In the genomic region with DNA sequence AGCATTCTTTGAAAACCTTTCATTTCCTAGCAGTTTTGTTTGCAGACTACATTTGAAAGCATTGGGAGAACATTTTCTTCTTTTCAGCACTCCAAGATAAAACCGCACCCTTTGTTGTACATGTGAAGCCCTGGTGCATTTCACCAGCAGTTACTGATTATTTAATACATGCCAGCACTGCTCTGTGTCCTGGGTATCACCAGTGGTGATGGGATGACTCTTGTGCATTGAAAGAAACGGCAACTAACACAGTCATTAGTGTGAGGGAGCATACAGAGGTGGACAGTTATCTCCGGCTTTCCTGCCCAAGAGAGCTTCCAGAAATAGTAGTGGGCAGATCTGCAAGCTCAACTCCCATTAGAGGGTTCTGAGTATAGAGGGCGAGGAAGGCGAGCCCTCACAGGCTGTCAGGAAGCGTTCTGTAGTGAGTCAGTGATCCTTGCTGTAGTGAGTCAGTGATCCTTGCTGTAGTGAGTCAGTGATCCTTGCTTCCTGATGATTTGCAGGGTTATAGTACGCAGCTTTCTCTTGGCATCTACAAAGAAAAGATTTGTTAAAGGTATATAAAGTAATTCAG, we compare ENCODE assay signal across 12 mouse cellular contexts. TPM values are rescaled to one million over a fixed set of nuclear protein-coding genes. Genes with fewer than 3 reads are reported as not detected.
DNase-seq lines count a peak whose midpoint lies in the region; ATAC-seq and TF ChIP-seq lines count a peak whose summit lies in the region.
"Had no signal": no experiment of that assay in that cellular context is flagged by ENCODE, and none has a peak within 500 bp of the region (broad histone marks: within the 10 kb centered on the region; RNA-seq: fewer than 3 reads in every experiment).

No protein-coding gene starts in this region.

- H3K36me3 ChIP-seq in kidney, embryonic 16.5 days (ENCODE audit: insufficient read depth, low read length): peaks cover 22% of the 10 kb centered on the region
- peaks cover 20% of the 10 kb centered on the region for H3K36me3 ChIP-seq in heart, adult 2 months (ENCODE audit: control insufficient read depth, insufficient read depth, low read length)
- peaks cover 52% of the 10 kb centered on the region for H3K36me3 ChIP-seq in liver, embryonic 13.5 days
- peaks cover 72% of the 10 kb centered on the region for H3K36me3 ChIP-seq in midbrain, embryonic 10.5 days

- H3K4me1 ChIP-seq in kidney, embryonic 16.5 days (ENCODE audit: insufficient read depth, low read length): peaks cover 18% of the 10 kb centered on the region; the same call in 1 of the 2 replicates
- peaks cover 2% of the 10 kb centered on the region for H3K4me1 ChIP-seq in heart, adult 2 months (ENCODE audit: control insufficient read depth, insufficient read depth, low read length)
- H3K4me1 ChIP-seq in liver, embryonic 13.5 days (replicated peaks): peaks cover 32% of the 10 kb centered on the region
- peaks cover 8% of the 10 kb centered on the region for H3K4me1 ChIP-seq in midbrain, embryonic 10.5 days

- CTCF ChIA-PET in Patski (lab: Charles Lee): no interaction called here

- no peak overlapping the region for H3K4me3 ChIP-seq in kidney, embryonic 16.5 days (ENCODE audit: low read length)
- no peak overlapping the region for H3K4me3 ChIP-seq in heart, adult 2 months
- no peak overlapping the region for H3K4me3 ChIP-seq in liver, embryonic 13.5 days (replicated peaks)
- no peak overlapping the region for H3K4me3 ChIP-seq in midbrain, embryonic 10.5 days
- H3K4me3 ChIP-seq: embryonic facial prominence, embryonic 15.5 days; hindbrain, embryonic 10.5 days had no signal

- in situ Hi-C loops in Patski (cut with MboI; ENCODE audit: low pct_unique_long_range_greater_than_20kb): no loop called here

- ATAC-seq in kidney, embryonic 16.5 days (ENCODE audit: low FRiP score, low TSS enrichment): peak; percentile 78
- ATAC-seq in Patski: peak; percentile 54
- ATAC-seq in liver, embryonic 13.5 days (ENCODE audit: low read depth): 0 out of 2 replicates have a peak, but pooled peaks have one; percentile 47

- no peak for TF ChIP-seq POLR2A in heart, adult 2 months (IDR thresholded peaks at IDR 0.05; ENCODE audit: insufficient read depth, low read depth, low read length)

- POLR2A ChIA-PET in Patski (lab: Charles Lee): no interaction called here

- TF ChIP-seq EP300 in heart, adult 2 months (IDR thresholded peaks at IDR 0.05; ENCODE audit: insufficient read depth, low read depth, low read length): no peak

- H3K27me3 ChIP-seq in kidney, embryonic 16.5 days (ENCODE audit: insufficient read depth, low read length): no peaks in the 10 kb centered on the region
- H3K27me3 ChIP-seq in Patski: no peaks in the 10 kb centered on the region
- no peaks in the 10 kb centered on the region for H3K27me3 ChIP-seq in heart, adult 2 months (ENCODE audit: control insufficient read depth, insufficient read depth, low read length)
- H3K27me3 ChIP-seq in liver, embryonic 13.5 days: no peaks in the 10 kb centered on the region
- no peaks in the 10 kb centered on the region for H3K27me3 ChIP-seq in midbrain, embryonic 10.5 days (ENCODE audit: low read depth, poor library complexity, severe bottlenecking)
- H3K27me3 ChIP-seq: embryonic facial prominence, embryonic 15.5 days had no signal

- H3K79me2 ChIP-seq in heart, adult 2 months (replicated peaks; ENCODE audit: control insufficient read depth, insufficient read depth, low read length): peaks cover 1% of the 10 kb centered on the region; the same call in 1 of the 2 replicates

- no peak overlapping the region for H3K9ac ChIP-seq in kidney, embryonic 16.5 days (replicated peaks; ENCODE audit: low read length)
- H3K9ac ChIP-seq in heart, adult 2 months (ENCODE audit: low read depth, low read length): no peak overlapping the region
- no peak overlapping the region for H3K9ac ChIP-seq in liver, embryonic 13.5 days
- H3K9ac ChIP-seq: embryonic facial prominence, embryonic 15.5 days had no signal

- no peak for DNase-seq in kidney, postnatal 10 days
- no peak for DNase-seq in Patski (ENCODE audit: low read depth, low spot score)
- DNase-seq in heart, adult 2 months: peak; percentile 21 to 27
- no peak for DNase-seq in liver, embryonic 13.5 days
- DNase-seq in midbrain, embryonic 10.5 days (ENCODE audit: low spot score): no peak
- DNase-seq in right cerebral cortex, postnatal 4 days: no peak
- DNase-seq in layer of hippocampus, postnatal 25 days (ENCODE audit: extremely low spot score in 1 of 2, low spot score in 1 of 2): no peak
- DNase-seq: cerebellum, postnatal 10 days; lung, postnatal 10 days had no signal

- peak overlapping the region; percentile 53; the same call in 1 of the 2 replicates for H3K27ac ChIP-seq in kidney, embryonic 16.5 days (ENCODE audit: low read length)
- H3K27ac ChIP-seq in heart, adult 2 months: peak overlapping the region; percentile 16; the same call in 1 of the 2 replicates
- no peak overlapping the region for H3K27ac ChIP-seq in liver, embryonic 13.5 days
- no peak overlapping the region for H3K27ac ChIP-seq in midbrain, embryonic 10.5 days (replicated peaks)
- H3K27ac ChIP-seq: embryonic facial prominence, embryonic 15.5 days; hindbrain, embryonic 10.5 days had no signal

- H3K9me3 ChIP-seq in kidney, embryonic 16.5 days (ENCODE audit: low read length): no peaks in the 10 kb centered on the region
- H3K9me3 ChIP-seq in liver, embryonic 13.5 days (replicated peaks): no peaks in the 10 kb centered on the region
- H3K9me3 ChIP-seq in midbrain, embryonic 10.5 days (replicated peaks): no peaks in the 10 kb centered on the region
- H3K9me3 ChIP-seq: embryonic facial prominence, embryonic 15.5 days; hindbrain, embryonic 10.5 days had no signal

- WGBS in kidney, embryonic 16.5 days: 46% methylated on average over 7 of the region's 7 CpGs
- WGBS in heart, adult 2 months: 16% methylated on average over 7 of the region's 7 CpGs
- 78% methylated on average over 7 of the region's 7 CpGs for WGBS in liver, embryonic 13.5 days (ENCODE audit: insufficient replicate concordance)
- 85% methylated on average over 7 of the region's 7 CpGs for WGBS in midbrain, embryonic 10.5 days

- no peak for TF ChIP-seq CTCF in Patski (IDR thresholded peaks at IDR 0.05)
- no peak for TF ChIP-seq CTCF in heart, adult 2 months (IDR thresholded peaks at IDR 0.05)

- H3K4me2 ChIP-seq in kidney, embryonic 16.5 days (replicated peaks; ENCODE audit: low read depth, low read length): no peak overlapping the region
- no peak overlapping the region for H3K4me2 ChIP-seq in liver, embryonic 13.5 days
- H3K4me2 ChIP-seq: embryonic facial prominence, embryonic 15.5 days had no signal

- intact Hi-C loops in heart, adult 2 months (cut with DNase I): no loop called here

RNA-seq across cellular contexts. Expression of a gene that starts 15.6 kb away (rescaled TPM):
- polyA plus RNA-seq in kidney, embryonic 16.5 days (2015; fragmentation: Nextera tagmentation; extraction: Ambion mirVana): 1.1 and 2.7 TPM in 2 replicates
- 10.2 TPM for polyA plus RNA-seq in Patski (2021)
- 1 to 10 TPM; 1.3 to 1.7 TPM for total RNA-seq in heart, adult 2 months (2021)
- polyA plus RNA-seq in heart, adult 2 months (2012; rRNA removed): 0.51 and 0.82 TPM in 2 replicates
- polyA plus RNA-seq in liver, embryonic 13.5 days (2015; fragmentation: Nextera tagmentation; extraction: Ambion mirVana): 0.62 and 1.3 TPM in 2 replicates
- polyA plus RNA-seq in midbrain, embryonic 10.5 days (2016; fragmentation: Nextera tagmentation; extraction: Ambion mirVana): 0.71 and 1.0 TPM in 2 replicates
- total RNA-seq in layer of hippocampus, postnatal 25 days (2021): 1 to 10 TPM; 2.3 to 2.4 TPM

Comparison
In these comparisons a context has a peak if more than half of its experiments do, and no peak if none do; other contexts are left out.
1. H3K27ac ChIP-seq: peak in kidney, embryonic 16.5 days (single experiment) and heart, adult 2 months (single experiment); none in liver, embryonic 13.5 days (single experiment) and midbrain, embryonic 10.5 days (single experiment).
2. DNase-seq: peak in heart, adult 2 months (2 of 2); none in kidney, postnatal 10 days (single experiment), Patski (single experiment), liver, embryonic 13.5 days (single experiment), midbrain, embryonic 10.5 days (single experiment), right cerebral cortex, postnatal 4 days (single experiment) and layer of hippocampus, postnatal 25 days (0 of 2).
3. Peak in every context shown above with its lines, with median percentiles within 50 percentile points of each other: ATAC-seq.